Mouse (Mus musculus): ENCODE results near the gene Gpr4.

Gene Gpr4

GRCm38 (mm10) chr7:19229404-19229803 is 17.1 kb downstream of the Gpr4 start:
- no peak for DNase-seq

- DNase-seq, result no peak
These were observed 17.8 kb downstream of the Gpr4 start for GRCm38 (mm10) chr7:19230041-19230580.

GRCm38 (mm10) chr7:19230899-19231298 is 18.6 kb downstream of the Gpr4 start:
- DNase-seq, result no peak

GRCm38 (mm10) chr7:19231849-19232248 is 19.5 kb downstream of the Gpr4 start:
- DNase-seq, result no peak

GRCm38 (mm10) chr7:19234652-19235051 is 22.3 kb downstream of the Gpr4 start:
- DNase-seq, result no peak

GRCm38 (mm10) chr7:19235092-19235671 is 22.8 kb downstream of the Gpr4 start:
- no peak for DNase-seq

- DNase-seq, result peak; percentile 56 to 62
These were observed 24.1 kb downstream of the Gpr4 start for GRCm38 (mm10) chr7:19236411-19236810.

GRCm38 (mm10) chr7:19238344-19238743 is 26.0 kb downstream of the Gpr4 start:
- no peak for DNase-seq

GRCm38 (mm10) chr7:19239423-19239822 is 27.1 kb downstream of the Gpr4 start:
- DNase-seq, result peak; percentile 95 to 98

GRCm38 (mm10) chr7:19239986-19240385 is 27.6 kb downstream of the Gpr4 start:
- no peak for DNase-seq

- no peak for DNase-seq
These were observed 28.6 kb downstream of the Gpr4 start for GRCm38 (mm10) chr7:19240905-19241463.

GRCm38 (mm10) chr7:19242005-19242404 is 29.7 kb downstream of the Gpr4 start:
- DNase-seq, result no peak

GRCm38 (mm10) chr7:19243858-19244257 is 31.5 kb downstream of the Gpr4 start:
- DNase-seq, result peak; percentile 62 to 64

- DNase-seq, result no peak
These were observed 32.7 kb downstream of the Gpr4 start for GRCm38 (mm10) chr7:19245083-19245482.

GRCm38 (mm10) chr7:19246855-19247254 is 34.5 kb downstream of the Gpr4 start:
- no peak for DNase-seq

- no peak for DNase-seq
These were observed 35.2 kb downstream of the Gpr4 start for GRCm38 (mm10) chr7:19247511-19247910.

GRCm38 (mm10) chr7:19252078-19252477 is 39.7 kb downstream of the Gpr4 start:
- DNase-seq, result no peak

- DNase-seq, result no peak
These were observed 41.1 kb downstream of the Gpr4 start for GRCm38 (mm10) chr7:19253437-19253836.

GRCm38 (mm10) chr7:19255395-19255794 is 43.1 kb downstream of the Gpr4 start:
- DNase-seq, result no peak

GRCm38 (mm10) chr7:19256567-19256966 is 44.2 kb downstream of the Gpr4 start:
- no peak for DNase-seq

GRCm38 (mm10) chr7:19257390-19258022 is 45.2 kb downstream of the Gpr4 start:
- DNase-seq, result peak in 1 of 2 experiments; percentile 52

- peak; percentile 39 to 49 for DNase-seq
These were observed 46.0 kb downstream of the Gpr4 start for GRCm38 (mm10) chr7:19258336-19258735.

GRCm38 (mm10) chr7:19265147-19265546 is 52.8 kb downstream of the Gpr4 start:
- DNase-seq, result peak; percentile 56 to 60
